Comparison of ENCODE assay signal across 18 mouse cellular contexts in the genomic region with DNA sequence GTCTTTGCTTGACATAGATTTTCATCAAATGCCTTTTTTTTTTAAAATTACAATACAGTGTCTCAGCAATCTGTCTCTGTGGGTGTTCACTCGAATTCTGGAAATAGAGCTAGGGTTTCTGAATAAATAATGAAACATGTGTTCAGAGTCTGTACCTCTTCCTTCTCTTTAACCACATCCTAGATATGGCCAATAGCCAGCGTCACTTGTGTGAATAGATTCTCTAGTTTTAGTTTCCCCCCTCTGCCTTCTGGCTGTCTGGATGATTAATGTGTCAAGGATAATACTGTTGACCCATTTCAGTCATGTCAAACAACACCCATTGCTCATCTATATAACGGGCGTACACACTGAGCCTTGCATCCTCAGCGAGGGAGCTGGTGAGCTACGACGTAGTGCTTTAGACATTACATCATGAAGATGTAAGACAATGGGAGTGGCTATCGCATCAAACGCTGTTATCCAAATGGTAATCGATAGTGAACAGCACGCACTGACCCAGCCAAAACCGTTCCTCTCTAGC. TPM values are rescaled to one million over a fixed set of nuclear protein-coding genes. Genes with fewer than 3 reads are reported as not detected.
"Had no signal": no experiment of that assay in that cellular context is flagged by ENCODE, and none has a peak within 500 bp of the region (broad histone marks: within the 10 kb centered on the region; RNA-seq: fewer than 3 reads in every experiment).

No protein-coding gene starts in this region.

- H3K27ac ChIP-seq: layer of hippocampus, adult 2 months; left cerebral cortex, adult 2 months; limb, embryonic 10.5 days; liver, embryonic 15.5 days; midbrain, embryonic 13.5 days; neural tube, embryonic 15.5 days had no signal

- H3K4me3 ChIP-seq: layer of hippocampus, adult 2 months; left cerebral cortex, adult 2 months; limb, embryonic 10.5 days; liver, embryonic 15.5 days; midbrain, embryonic 13.5 days; myocyte; neural tube, embryonic 15.5 days had no signal

- H3K9ac ChIP-seq: liver, embryonic 15.5 days; midbrain, embryonic 13.5 days; neural tube, embryonic 15.5 days had no signal

- H3K4me2 ChIP-seq: liver, embryonic 11.5 days; liver, embryonic 15.5 days; midbrain, embryonic 13.5 days; neural tube, embryonic 15.5 days had no signal

- H3K9me3 ChIP-seq: limb, embryonic 10.5 days; liver, embryonic 15.5 days; midbrain, embryonic 13.5 days; neural tube, embryonic 15.5 days had no signal

- H3K36me3 ChIP-seq: limb, embryonic 10.5 days; liver, embryonic 15.5 days; midbrain, embryonic 13.5 days; neural tube, embryonic 15.5 days had no signal

- ATAC-seq: lung, postnatal 0 days; midbrain, embryonic 13.5 days had no signal

- H3K27me3 ChIP-seq: liver, embryonic 15.5 days; midbrain, embryonic 13.5 days; neural tube, embryonic 15.5 days had no signal

- DNase-seq: kidney, adult 18-20 months; kidney, postnatal 10 days; kidney, postnatal 4 days; lung, adult 2 months; lung, postnatal 36 days; thymus, adult 18-20 months; thymus, postnatal 14 days had no signal

RNA-seq across cellular contexts. Expression of gene Dlx1, which starts 34.7 kb away (rescaled TPM):
- total RNA-seq: megakaryocyte-erythroid progenitor cell, adult 5-6 weeks had no signal
- polyA plus RNA-seq: kidney, embryonic 14.5 days; lung, postnatal 0 days had no signal

RNA-seq across cellular contexts. Expression of gene Dlx2, which starts 53.3 kb away (rescaled TPM):
- total RNA-seq: megakaryocyte-erythroid progenitor cell, adult 5-6 weeks had no signal
- polyA plus RNA-seq: kidney, embryonic 14.5 days; lung, postnatal 0 days had no signal
